Mouse (Mus musculus) forebrain, embryonic 14.5 days (tissue): ENCODE data around the gene Phactr4. TPM values are rescaled to one million over a fixed set of nuclear protein-coding genes. Genes with fewer than 3 reads are reported as not detected.

ENCODE experiments used
- ATAC-seq: fragments of 200-750 bp; cut with Nextera tagmentation; 2 replicates; pipeline ENCODE4 v1.8.0; 2017; ENCODE audit warnings: mild to moderate bottlenecking, moderate library complexity
- DNase-seq: peaks from one replicate; pipeline ENCODE4 v3.0.0-alpha.2; 2015; ENCODE audit warnings: low spot score
- H3K27ac ChIP-seq: fragments of 300-500 bp; sonication (generic); 2 replicates; pipeline ENCODE4 v1.5.1; 2014; ENCODE audit warnings: low read depth, mild to moderate bottlenecking, control low read depth, low read length, moderate library complexity
- H3K27me3 ChIP-seq: fragments of 300-500 bp; sonication (generic); replicated peaks from 2 replicates; pipeline ENCODE4 v1.6.1; 2014; ENCODE audit warnings: low read length, control low read depth, mixed read lengths; ENCODE audit not compliant: control insufficient read depth, insufficient read depth
- H3K36me3 ChIP-seq: fragments of 300-500 bp; sonication (generic); 2 replicates; pipeline ENCODE4 v1.6.1; 2014; ENCODE audit warnings: low read length, control low read depth; ENCODE audit not compliant: control insufficient read depth, insufficient read depth
- H3K4me1 ChIP-seq: fragments of 300-500 bp; sonication (generic); 2 replicates; pipeline ENCODE4 v1.6.1; 2014; ENCODE audit warnings: antibody characterized with exemption, low read length, control low read depth; ENCODE audit not compliant: control insufficient read depth, insufficient read depth
- H3K4me2 ChIP-seq: fragments of 300-500 bp; sonication (generic); 2 replicates; pipeline ENCODE4 v1.6.1; 2014; ENCODE audit warnings: mild to moderate bottlenecking, control low read depth, low read length
- H3K4me3 ChIP-seq: fragments of 300-500 bp; sonication (generic); 2 replicates; pipeline ENCODE4 v1.5.1; 2014; ENCODE audit warnings: low read depth, low read length, control low read depth
- H3K9ac ChIP-seq: fragments of 300-500 bp; sonication (generic); 2 replicates; pipeline ENCODE4 v1.6.1; 2014; ENCODE audit warnings: mild to moderate bottlenecking, low read length, control low read depth, moderate library complexity
- H3K9me3 ChIP-seq: fragments of 300-500 bp; sonication (generic); replicated peaks from 2 replicates; pipeline ENCODE4 v1.6.1; 2016; ENCODE audit warnings: low read length, control low read depth, mixed read lengths; ENCODE audit not compliant: control insufficient read depth
- WGBS: fragments of 180-500 bp; shearing (Covaris S2); extraction: QIAGEN DNeasy Blood & Tissue Kit; methylation state at CpG from one replicate; pipeline ENCODE4 v1.1.7; 2014; 5-methylcytosine and 5-hydroxymethylcytosine counted together
- polyA plus RNA-seq: library from polyadenylated mRNA; unstranded; fragments of >200 nt; fragmentation: Nextera tagmentation; extraction: Ambion mirVana; gene quantifications from 2 replicates; pipeline ENCODE4 v1.2.1, GENCODE M21; 2014

Phactr4 gene
- polyA plus RNA-seq, 1 experiment from 2014 or later, result 11.8 TPM

GRCm38 (mm10) chr4:132389302-132389701 lies 33.0 kb downstream of the Phactr4 start:
- no peaks in the 10 kb centered on the region for H3K9me3 ChIP-seq
- no peak overlapping the region for H3K27ac ChIP-seq
- no peaks in the 10 kb centered on the region for H3K4me1 ChIP-seq
- peaks cover 9% of the 10 kb centered on the region for H3K36me3 ChIP-seq
- H3K4me3 ChIP-seq, result no peak overlapping the region
- 87% methylated on average over 4 of the region's 4 CpGs for WGBS
- no peak overlapping the region for H3K4me2 ChIP-seq
- no peak for DNase-seq
- no peaks in the 10 kb centered on the region for H3K27me3 ChIP-seq
- no peak for ATAC-seq
- H3K9ac ChIP-seq, result no peak overlapping the region

- no peak overlapping the region for H3K9ac ChIP-seq
- H3K4me2 ChIP-seq, result no peak overlapping the region
- no peak overlapping the region for H3K4me3 ChIP-seq
- no peak overlapping the region for H3K27ac ChIP-seq
- no peaks in the 10 kb centered on the region for H3K9me3 ChIP-seq
- ATAC-seq (no peak), DNase-seq (no peak)
- H3K4me1 ChIP-seq, result no peaks in the 10 kb centered on the region
- H3K27me3 ChIP-seq, result no peaks in the 10 kb centered on the region
- WGBS, result 89% methylated on average over 5 of the region's 5 CpGs
- peaks cover 9% of the 10 kb centered on the region for H3K36me3 ChIP-seq
Observed at GRCm38 (mm10) chr4:132387617-132388016, 34.7 kb downstream of the Phactr4 start.

- Histone ChIP-seq H3K4me2 (no peak overlapping the region), H3K27me3 (no peaks in the 10 kb centered on the region), H3K27ac (no peak overlapping the region), H3K4me1 (no peaks in the 10 kb centered on the region), H3K36me3 (peaks cover 9% of the 10 kb centered on the region), H3K4me3 (no peak overlapping the region), H3K9me3 (no peaks in the 10 kb centered on the region), H3K9ac (no peak overlapping the region)
- 89% methylated on average over 7 of the region's 7 CpGs for WGBS
- DNase-seq (no peak), ATAC-seq (no peak)
Observed at GRCm38 (mm10) chr4:132386846-132387245, 35.4 kb downstream of the Phactr4 start.

GRCm38 (mm10) chr4:132385771-132386410 lies 36.4 kb downstream of the Phactr4 start:
- ATAC-seq (no peak), DNase-seq (no peak)
- H3K9me3 ChIP-seq, result no peaks in the 10 kb centered on the region
- H3K27ac ChIP-seq, result no peak overlapping the region
- H3K36me3 ChIP-seq, result peaks cover 9% of the 10 kb centered on the region
- H3K9ac ChIP-seq, result no peak overlapping the region
- H3K4me3 ChIP-seq, result no peak overlapping the region
- H3K4me1 ChIP-seq, result no peaks in the 10 kb centered on the region
- WGBS, result 90% methylated on average over 8 of the region's 8 CpGs
- no peaks in the 10 kb centered on the region for H3K27me3 ChIP-seq
- no peak overlapping the region for H3K4me2 ChIP-seq

GRCm38 (mm10) chr4:132383455-132383854 lies 38.8 kb downstream of the Phactr4 start:
- ATAC-seq, result no peak
- Histone ChIP-seq H3K27ac (no peak overlapping the region), H3K9ac (no peak overlapping the region), H3K27me3 (no peaks in the 10 kb centered on the region), H3K4me1 (no peaks in the 10 kb centered on the region), H3K36me3 (peaks cover 9% of the 10 kb centered on the region), H3K9me3 (no peaks in the 10 kb centered on the region), H3K4me2 (no peak overlapping the region), H3K4me3 (no peak overlapping the region)
- DNase-seq, result no peak
- 96% methylated on average over 3 of the region's 3 CpGs for WGBS

- 94% methylated on average over 4 of the region's 4 CpGs for WGBS
- DNase-seq (no peak), ATAC-seq (no peak)
- no peak overlapping the region for H3K4me3 ChIP-seq
- H3K4me1 ChIP-seq, result no peaks in the 10 kb centered on the region
- no peak overlapping the region for H3K9ac ChIP-seq
- H3K36me3 ChIP-seq, result peaks cover 20% of the 10 kb centered on the region
- no peak overlapping the region for H3K27ac ChIP-seq
- no peak overlapping the region for H3K4me2 ChIP-seq
- no peaks in the 10 kb centered on the region for H3K27me3 ChIP-seq
- H3K9me3 ChIP-seq, result no peaks in the 10 kb centered on the region
Observed at GRCm38 (mm10) chr4:132382296-132382695, 40.0 kb downstream of the Phactr4 start.

- Histone ChIP-seq H3K4me2 (no peak overlapping the region), H3K9ac (no peak overlapping the region), H3K4me3 (no peak overlapping the region), H3K27ac (no peak overlapping the region), H3K9me3 (no peaks in the 10 kb centered on the region), H3K36me3 (peaks cover 21% of the 10 kb centered on the region), H3K4me1 (no peaks in the 10 kb centered on the region), H3K27me3 (no peaks in the 10 kb centered on the region)
- ATAC-seq (no peak), DNase-seq (no peak)
- WGBS, result 100% methylated on average over 2 of the region's 2 CpGs
Observed at GRCm38 (mm10) chr4:132380965-132381616, 41.2 kb downstream of the Phactr4 start.

GRCm38 (mm10) chr4:132373820-132374219 lies 48.5 kb downstream of the Phactr4 start:
- no peak for DNase-seq

GRCm38 (mm10) chr4:132369953-132370750 lies 52.1 kb downstream of the Phactr4 start:
- 86% methylated on average over 8 of the region's 8 CpGs for WGBS
- Histone ChIP-seq H3K27me3 (no peaks in the 10 kb centered on the region), H3K4me2 (no peak overlapping the region), H3K36me3 (peaks cover 76% of the 10 kb centered on the region), H3K27ac (no peak overlapping the region), H3K4me3 (no peak overlapping the region), H3K9ac (no peak overlapping the region), H3K9me3 (no peaks in the 10 kb centered on the region), H3K4me1 (no peaks in the 10 kb centered on the region)
- DNase-seq (no peak), ATAC-seq (no peak)

More at GRCm38 (mm10) chr4:132373820-132374219, 48.5 kb downstream of the Phactr4 start:
- WGBS, result 97% methylated on average over 1 of the region's 1 CpGs
- Histone ChIP-seq H3K4me2 (no peak overlapping the region), H3K36me3 (peaks cover 63% of the 10 kb centered on the region), H3K9me3 (no peaks in the 10 kb centered on the region), H3K4me3 (no peak overlapping the region), H3K27me3 (no peaks in the 10 kb centered on the region), H3K9ac (no peak overlapping the region), H3K27ac (no peak overlapping the region), H3K4me1 (no peaks in the 10 kb centered on the region)
- ATAC-seq, result no peak
